Mouse (Mus musculus) C2C12 (cell line): ENCODE results near the gene Tmem92.

Source experiments
- CEBPB ChIP-seq: IDR thresholded peaks from one replicate; pipeline ENCODE4 v1.6.1; 2011; ENCODE audit warnings: low read depth, mild to moderate bottlenecking, control low read depth, moderate library complexity
- CTCF ChIP-seq: IDR thresholded peaks from one replicate; pipeline ENCODE4 v1.5.1; 2011; ENCODE audit not compliant: control insufficient read depth, insufficient read depth, insufficient read length
- FOSL1 ChIP-seq: IDR thresholded peaks from one replicate; pipeline ENCODE4 v1.8.0; 2011; ENCODE audit warnings: mild to moderate bottlenecking, low read length; ENCODE audit not compliant: poor library complexity, insufficient read depth, severe bottlenecking
- MAX ChIP-seq: IDR thresholded peaks from one replicate; pipeline ENCODE4 v1.6.1; 2011; ENCODE audit warnings: mild to moderate bottlenecking, control low read depth
- MYOD1 ChIP-seq: IDR thresholded peaks from one replicate; pipeline ENCODE4 v1.6.1; 2011; ENCODE audit warnings: low read depth; ENCODE audit not compliant: control insufficient read depth, insufficient read length
- MYOG ChIP-seq: IDR thresholded peaks from one replicate; pipeline ENCODE4 v1.6.1; 2011; ENCODE audit not compliant: control insufficient read depth, insufficient read length; ENCODE audit errors: extremely low read depth
- USF1 ChIP-seq: IDR thresholded peaks from one replicate; pipeline ENCODE4 v1.6.1; 2011; ENCODE audit warnings: low read depth, mild to moderate bottlenecking, control low read depth, moderate library complexity

DNA sequence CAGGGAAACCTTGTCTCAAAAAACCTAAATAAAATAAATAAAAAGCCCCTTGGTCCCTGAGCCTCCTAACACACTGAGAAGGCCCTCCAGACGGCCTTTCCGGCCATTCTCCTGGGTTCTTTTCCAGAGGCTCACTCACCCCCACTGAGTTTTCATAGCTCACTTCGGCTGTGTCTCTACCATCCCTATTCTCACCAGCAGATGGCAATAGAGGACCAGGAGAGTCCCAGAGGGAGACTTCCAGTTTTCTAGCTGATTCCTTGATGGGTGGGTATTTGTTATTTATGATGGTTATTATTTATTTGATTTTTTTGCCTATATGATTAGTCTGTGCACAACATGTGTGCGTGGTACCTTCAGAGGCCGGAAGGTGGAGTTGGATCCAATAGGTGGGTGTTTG is 52.2 kb downstream of the Tmem92 start:
- no peak for TF ChIP-seq USF1
- TF ChIP-seq CTCF: no peak
- TF ChIP-seq MYOD1: no peak
- no peak for TF ChIP-seq MAX
- no peak for TF ChIP-seq FOSL1
- no peak for TF ChIP-seq CEBPB
- no peak for TF ChIP-seq MYOG
